Mouse (Mus musculus) spleen, embryonic (tissue): Measurements from ENCODE around the gene Sco1.

Source experiments
- CTCF ChIA-PET: fragments of 350-600 bp; sonication (Branson Sonifier 250); formaldehyde crosslinking; loops from one replicate; lab custom pipeline; 2022; lab: Charles Lee

The Sco1 gene

GRCm38 (mm10) chr11:67052321-67052952, at the start of gene Sco1, which contains the start of gene Adprm:
Gene Sco1 (plus strand): TSS chr11:67052670.
Gene Adprm (minus strand): TSS chr11:67052594.
- CTCF ChIA-PET, result interaction anchor here (1.0 kb wide), 1 partner anchor 28 kb away, joined by 3 read pairs; no protein-coding TSS in a partner anchor

- CTCF ChIA-PET, result no interaction called here
These were observed 49.6 kb upstream of the Sco1 start for GRCm38 (mm10) chr11:67002911-67003310.

- CTCF ChIA-PET, result interaction anchor here (0.6 kb wide), 1 partner anchor 690 kb away, joined by 9 read pairs; no protein-coding TSS in a partner anchor
These were observed 44.5 kb upstream of the Sco1 start for GRCm38 (mm10) chr11:67007961-67008360.

GRCm38 (mm10) chr11:67008528-67008927, 43.9 kb upstream of the Sco1 start:
- CTCF ChIA-PET, result interaction anchor here (0.6 kb wide), 1 partner anchor 691 kb away, joined by 9 read pairs; no protein-coding TSS in a partner anchor

- CTCF ChIA-PET, result no interaction called here
These were observed 42.0 kb upstream of the Sco1 start for GRCm38 (mm10) chr11:67010430-67010829.

- CTCF ChIA-PET, result no interaction called here
These were observed 40.8 kb upstream of the Sco1 start for GRCm38 (mm10) chr11:67011635-67012034.

GRCm38 (mm10) chr11:67017801-67018591, 34.5 kb upstream of the Sco1 start:
- CTCF ChIA-PET, result interaction anchor here (0.6 kb wide), 1 partner anchor 139 kb away, joined by 5 read pairs; no protein-coding TSS in a partner anchor

- CTCF ChIA-PET, result no interaction called here
These were observed 32.6 kb upstream of the Sco1 start for GRCm38 (mm10) chr11:67019711-67020475.

- CTCF ChIA-PET, result no interaction called here
These were observed 31.5 kb upstream of the Sco1 start for GRCm38 (mm10) chr11:67020948-67021347.

GRCm38 (mm10) chr11:67022354-67023115, 29.9 kb upstream of the Sco1 start:
- CTCF ChIA-PET, result interaction anchor here (0.6 to 0.7 kb wide), 3 partner anchors 13 to 1205 kb away, joined by 3 read pairs; no protein-coding TSS in a partner anchor

- CTCF ChIA-PET, result interaction anchor here (0.6 to 0.7 kb wide), 2 partner anchors 13 to 88 kb away, joined by 3 read pairs; no protein-coding TSS in a partner anchor
These were observed 29.3 kb upstream of the Sco1 start for GRCm38 (mm10) chr11:67023191-67023590.

GRCm38 (mm10) chr11:67023802-67024340, 28.6 kb upstream of the Sco1 start:
- CTCF ChIA-PET, result interaction anchor here (0.9 kb wide), 1 partner anchor 28 kb away, joined by 3 read pairs; the partner anchor contains the start of genes Adprm and Sco1

- CTCF ChIA-PET, result interaction anchor here (0.6 to 1.1 kb wide), 3 partner anchors 19 to 74 kb away, joined by 3 to 5 read pairs (median 3); partner anchors contain the start of genes Adprm and Sco1
These were observed 27.5 kb upstream of the Sco1 start, which contains the start of gene Tmem220 for GRCm38 (mm10) chr11:67024867-67025477. Gene Tmem220 (plus strand): TSS chr11:67025154.

- CTCF ChIA-PET, result no interaction called here
These were observed 21.4 kb upstream of the Sco1 start for GRCm38 (mm10) chr11:67030904-67031602.

GRCm38 (mm10) chr11:67031603-67031915, 20.9 kb upstream of the Sco1 start:
- CTCF ChIA-PET, result no interaction called here

GRCm38 (mm10) chr11:67034775-67035485, 17.5 kb upstream of the Sco1 start:
- CTCF ChIA-PET, result interaction anchor here (1.2 kb wide), 1 partner anchor 51 kb away, joined by 3 read pairs; no protein-coding TSS in a partner anchor

- CTCF ChIA-PET, result interaction anchor here (0.6 kb wide), 1 partner anchor 13 kb away, joined by 3 read pairs; no protein-coding TSS in a partner anchor
These were observed 16.2 kb upstream of the Sco1 start for GRCm38 (mm10) chr11:67036229-67036628.

GRCm38 (mm10) chr11:67036892-67037291, 15.6 kb upstream of the Sco1 start:
- CTCF ChIA-PET, result no interaction called here
